Mouse (Mus musculus) urinary bladder, postnatal 14 days (tissue): ENCODE measurements around the gene Znfx1.
"Not testable (repeated sequence)": the region's sequence is repeated elsewhere in the genome, so short reads cannot be mapped to it uniquely, and the experiment has no call there.

Experiments used
- DNase-seq: peaks from one replicate; pipeline ENCODE4 v3.0.0; 2021; ENCODE audit warnings: low spot score

The Znfx1 gene

GRCm38 (mm10) chr2:167053127-167053844, 9.5 kb downstream of the Znfx1 start:
- no peak for DNase-seq

GRCm38 (mm10) chr2:167048698-167049358, 14.0 kb downstream of the Znfx1 start:
- DNase-seq: no peak

GRCm38 (mm10) chr2:167048223-167048622, 14.6 kb downstream of the Znfx1 start:
- no peak for DNase-seq

- no peak for DNase-seq
These were observed 19.3 kb downstream of the Znfx1 start for GRCm38 (mm10) chr2:167043400-167044121.

- no peak for DNase-seq
These were observed 23.4 kb downstream of the Znfx1 start for GRCm38 (mm10) chr2:167039386-167039785.

DNA sequence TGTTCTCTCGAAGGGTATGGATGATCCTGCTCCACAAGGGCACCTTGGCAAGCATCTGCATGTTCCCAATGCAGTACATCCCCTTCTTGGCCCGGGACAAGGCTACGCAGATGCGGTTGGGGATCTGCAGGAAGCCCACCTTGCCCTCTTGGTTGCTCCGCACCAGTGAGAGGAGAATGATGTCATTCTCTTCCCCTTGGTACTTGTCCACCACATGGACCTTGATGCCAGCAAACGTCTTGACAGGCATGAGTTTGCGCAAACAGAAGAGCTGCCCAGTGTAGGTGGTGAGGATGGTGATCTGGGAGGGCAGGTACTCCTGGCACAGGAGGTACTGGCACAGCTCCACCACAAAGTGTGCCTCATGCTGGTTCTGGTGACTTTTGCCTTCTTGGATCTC, 24.1 kb downstream of the Znfx1 start:
- DNase-seq: no peak

DNA sequence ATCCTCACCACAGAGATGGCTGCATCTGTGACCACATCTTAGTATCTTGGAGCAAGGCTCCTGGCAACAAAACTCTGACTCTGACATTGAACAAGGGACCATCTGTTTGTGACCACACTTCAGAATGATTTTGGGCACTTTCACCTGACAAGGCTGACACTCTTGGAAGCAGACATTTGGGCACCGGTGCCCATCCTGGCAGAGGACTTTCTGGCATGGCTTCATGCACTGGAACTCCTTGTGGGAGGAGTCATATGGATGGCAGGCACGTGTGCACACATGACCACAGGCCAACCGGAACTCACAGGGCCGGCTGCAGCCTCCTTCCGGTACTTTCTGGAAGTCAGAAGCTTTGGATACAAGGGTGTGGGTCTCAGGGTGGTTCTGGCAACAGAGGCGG, 24.5 kb downstream of the Znfx1 start:
- DNase-seq: no peak

DNA sequence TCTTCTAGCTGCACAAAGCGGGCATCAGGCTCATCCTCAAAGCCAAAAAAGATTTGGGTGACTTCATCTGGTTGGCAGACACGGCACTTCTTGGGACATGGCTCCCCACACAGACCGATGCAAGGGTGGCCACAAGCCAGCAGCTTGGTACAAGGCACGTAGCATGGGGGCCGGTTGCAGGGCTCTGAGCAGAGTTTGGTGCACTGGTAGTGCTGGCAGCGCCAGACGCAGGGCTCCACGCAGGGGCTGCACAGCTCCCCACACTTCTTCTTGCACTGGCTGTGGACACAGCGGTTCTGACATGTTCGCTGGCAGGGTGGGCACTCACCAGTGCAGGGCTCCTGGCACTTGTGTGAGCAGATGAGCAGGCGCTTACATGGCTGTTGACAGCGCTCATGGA, 25.1 kb downstream of the Znfx1 start:
- no peak for DNase-seq

DNA sequence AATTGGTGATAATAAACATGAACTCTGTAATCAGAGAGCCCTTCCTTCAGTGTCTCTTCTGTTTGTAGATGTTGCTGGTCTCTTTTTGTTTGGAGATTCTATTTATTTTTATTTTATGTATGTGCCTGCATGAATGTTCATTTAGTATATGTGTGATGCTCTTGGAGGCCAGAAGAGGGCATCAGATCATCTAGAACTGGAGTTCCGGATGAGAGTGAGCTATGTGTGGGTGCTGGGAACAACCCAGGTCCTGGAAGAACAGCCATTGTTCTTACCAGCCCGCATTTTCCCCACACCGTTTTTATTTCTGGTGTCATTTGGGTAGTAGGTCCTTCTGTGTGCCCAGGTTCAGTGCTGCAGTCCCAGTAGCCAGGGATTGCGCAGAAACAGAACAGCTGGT, 32.3 kb downstream of the Znfx1 start:
- no peak for DNase-seq

DNA sequence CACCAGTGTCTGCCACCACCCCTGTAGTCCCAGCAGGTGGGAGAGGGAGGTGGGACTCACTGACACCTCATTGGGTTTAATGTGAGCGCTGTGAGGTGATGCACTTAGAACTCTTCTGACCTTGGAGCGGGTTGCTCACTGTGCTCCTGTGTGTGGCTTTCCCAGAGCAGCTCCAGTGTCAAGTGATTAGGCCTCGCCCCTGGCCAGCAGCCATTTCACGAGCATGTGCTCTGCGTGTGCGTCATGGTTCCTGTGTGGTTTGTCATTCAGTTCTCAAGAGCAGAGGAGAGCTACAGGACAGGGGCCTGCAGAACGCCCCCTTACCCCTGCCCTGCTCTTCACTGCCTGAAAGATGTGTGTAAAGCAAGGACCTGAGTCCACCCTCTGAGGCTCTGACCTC, 34.3 kb downstream of the Znfx1 start:
- DNase-seq: no peak

DNA sequence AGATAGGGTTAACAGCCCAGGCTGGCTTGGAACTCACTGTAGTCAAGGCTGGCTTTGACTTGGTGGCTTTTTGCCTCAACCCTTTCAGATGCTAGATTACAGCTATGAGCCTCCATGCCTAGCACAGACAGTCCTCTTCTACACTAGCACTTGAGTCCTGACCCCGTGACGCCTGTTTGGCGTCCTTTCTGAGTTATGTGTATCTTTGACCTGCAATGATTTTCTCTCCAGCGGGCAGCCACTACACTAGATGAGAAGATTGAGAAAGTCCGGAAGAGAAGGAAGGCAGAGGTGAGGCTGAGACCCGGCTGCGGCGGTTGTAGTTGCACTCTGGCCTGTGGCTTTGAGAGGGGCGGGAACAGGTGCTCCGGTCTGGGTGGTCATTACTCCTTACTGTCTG, 43.4 kb downstream of the Znfx1 start:
- no peak for DNase-seq

- DNase-seq: no peak
These were observed 47.5 kb downstream of the Znfx1 start for GRCm38 (mm10) chr2:167015382-167015718.

GRCm38 (mm10) chr2:167014702-167015381, 48.0 kb downstream of the Znfx1 start, which contains the start of gene Ddx27:
Ddx27 (plus strand) TSS chr2:167015193.
- peak; percentile 93 for DNase-seq

- no peak for DNase-seq
These were observed 52.3 kb downstream of the Znfx1 start for GRCm38 (mm10) chr2:167010546-167010945.

DNA sequence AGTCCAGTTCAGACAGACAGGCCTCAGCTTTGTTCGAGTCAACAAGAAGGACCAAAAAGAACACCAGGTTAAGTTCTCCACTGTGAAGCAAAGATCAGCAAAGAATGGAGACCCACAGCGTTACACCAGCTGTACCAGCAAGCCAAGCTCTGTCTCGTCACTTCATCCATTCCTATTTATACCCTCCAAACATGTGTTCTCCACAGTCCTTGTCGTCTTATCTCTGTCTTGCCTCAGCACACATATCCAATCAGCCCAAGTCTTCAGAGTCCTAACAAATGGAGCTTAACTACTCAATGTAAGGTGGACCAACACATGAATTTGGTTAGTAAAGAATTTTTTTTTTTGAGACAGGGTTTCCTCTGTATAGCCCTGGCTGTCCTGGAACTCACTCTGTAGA, 53.3 kb downstream of the Znfx1 start:
- no peak for DNase-seq

GRCm38 (mm10) chr2:167007565-167007964, 55.2 kb downstream of the Znfx1 start:
- DNase-seq: not testable (repeated sequence)

GRCm38 (mm10) chr2:167007001-167007491, 55.8 kb downstream of the Znfx1 start:
- DNase-seq: no peak

- no peak for DNase-seq
These were observed 56.5 kb downstream of the Znfx1 start for GRCm38 (mm10) chr2:167006355-167006754.

GRCm38 (mm10) chr2:167004099-167004854, 58.5 kb downstream of the Znfx1 start:
- DNase-seq: peak; percentile 72

DNA sequence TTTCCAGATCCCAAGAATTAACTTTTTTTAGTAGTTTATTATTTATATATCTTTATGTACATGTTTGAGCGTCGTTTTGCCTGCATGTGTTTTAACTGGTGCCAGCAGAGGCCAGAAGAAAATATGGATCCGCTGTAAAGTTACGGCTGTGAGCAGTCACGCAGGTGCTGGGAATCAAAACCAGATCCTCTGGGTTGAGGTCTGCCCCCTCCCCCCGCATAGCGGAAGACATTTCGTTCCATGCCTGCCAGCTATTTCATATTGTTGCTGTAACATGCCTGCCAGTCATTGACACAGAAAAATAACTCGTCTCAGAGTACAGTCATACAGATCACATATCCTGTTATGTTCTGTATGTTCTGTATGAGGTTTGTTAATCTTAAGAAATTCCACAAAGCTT, 61.3 kb downstream of the Znfx1 start:
- no peak for DNase-seq

DNA sequence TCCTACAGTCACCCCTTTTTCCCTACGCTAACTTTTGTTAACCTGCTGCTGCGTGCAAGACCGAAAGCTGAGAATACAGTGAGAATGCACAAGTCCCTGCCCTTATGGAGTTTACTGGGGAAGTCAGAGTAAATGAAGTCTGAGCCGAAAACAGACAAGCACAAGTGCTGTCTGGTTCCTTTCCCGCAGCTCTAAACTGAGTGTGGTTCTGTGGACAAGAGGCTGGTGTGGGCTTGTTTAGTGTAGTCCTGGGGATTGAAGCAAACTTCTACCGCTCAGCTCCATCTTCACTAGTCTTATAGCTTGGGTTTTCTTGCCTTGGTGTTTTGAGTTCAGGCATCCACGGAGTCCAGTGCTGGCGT, 66.3 kb downstream of the Znfx1 start:
- no peak for DNase-seq
